Mouse (Mus musculus) cerebellum, adult 11 months (tissue): ENCODE measurements around the gene Tyw3.
"Not testable (repeated sequence)": the region's sequence is repeated elsewhere in the genome, so short reads cannot be mapped to it uniquely, and the experiment has no call there.

ENCODE experiments used
- DNase-seq: peaks from one replicate; pipeline ENCODE4 v3.0.0; 2022

Tyw3 gene

GRCm38 (mm10) chr3:154596934-154597554 is at the start of gene Tyw3:
Gene Tyw3, minus strand, starts transcription at chr3:154597104.
- peak; percentile 96 for DNase-seq

- DNase-seq, result no peak
These were observed 36.2 kb upstream of the Tyw3 start for GRCm38 (mm10) chr3:154633091-154633490.

GRCm38 (mm10) chr3:154631281-154631680 is 34.4 kb upstream of the Tyw3 start:
- DNase-seq, result not testable (repeated sequence)

GRCm38 (mm10) chr3:154628284-154628683 is 31.4 kb upstream of the Tyw3 start:
- DNase-seq, result no peak

- DNase-seq, result no peak
These were observed 19.2 kb upstream of the Tyw3 start for GRCm38 (mm10) chr3:154616106-154616505.

GRCm38 (mm10) chr3:154615304-154615703 is 18.4 kb upstream of the Tyw3 start:
- no peak for DNase-seq

GRCm38 (mm10) chr3:154614771-154615170 is 17.9 kb upstream of the Tyw3 start:
- no peak for DNase-seq

GRCm38 (mm10) chr3:154611888-154612287 is 15.0 kb upstream of the Tyw3 start:
- no peak for DNase-seq

GRCm38 (mm10) chr3:154607896-154608295 is 11.0 kb upstream of the Tyw3 start:
- DNase-seq, result no peak

- no peak for DNase-seq
These were observed 8.0 kb upstream of the Tyw3 start for GRCm38 (mm10) chr3:154604871-154605270.

GRCm38 (mm10) chr3:154602141-154602540 is 5.2 kb upstream of the Tyw3 start:
- DNase-seq, result no peak

- DNase-seq, result peak; percentile 8
These were observed 657 bp upstream of the Tyw3 start for GRCm38 (mm10) chr3:154597561-154597960.

GRCm38 (mm10) chr3:154596488-154596933 is 393 bp downstream of the Tyw3 start, which contains the start of gene Cryz:
Gene Cryz, plus strand, starts transcription at chr3:154596711.
- DNase-seq, result peak; percentile 92

- DNase-seq, result no peak
These were observed 2.7 kb downstream of the Tyw3 start for GRCm38 (mm10) chr3:154594156-154594555.

GRCm38 (mm10) chr3:154593596-154593995 is 3.3 kb downstream of the Tyw3 start:
- DNase-seq, result no peak

GRCm38 (mm10) chr3:154591621-154592020 is 5.3 kb downstream of the Tyw3 start:
- no peak for DNase-seq

GRCm38 (mm10) chr3:154590971-154591370 is 5.9 kb downstream of the Tyw3 start:
- DNase-seq, result no peak

- no peak for DNase-seq
These were observed 12.6 kb downstream of the Tyw3 start for GRCm38 (mm10) chr3:154584351-154584750.

- DNase-seq, result no peak
These were observed 19.0 kb downstream of the Tyw3 start for GRCm38 (mm10) chr3:154577895-154578294.

GRCm38 (mm10) chr3:154573666-154574065 is 23.2 kb downstream of the Tyw3 start:
- no peak for DNase-seq

GRCm38 (mm10) chr3:154572341-154572972 is 24.4 kb downstream of the Tyw3 start:
- DNase-seq, result peak; percentile 34

- DNase-seq, result no peak
These were observed 26.1 kb downstream of the Tyw3 start for GRCm38 (mm10) chr3:154570786-154571185.

- DNase-seq, result no peak
These were observed 26.8 kb downstream of the Tyw3 start for GRCm38 (mm10) chr3:154570029-154570575.

- DNase-seq, result no peak
These were observed 31.5 kb downstream of the Tyw3 start for GRCm38 (mm10) chr3:154565437-154565836.
